Mouse (Mus musculus) kidney, adult 2 months (tissue): ENCODE results near the gene Ehmt2.

Experiments
- CTCF ChIP-seq: fragments of 200-500 bp; conservative IDR thresholded peaks from 2 replicates; pipeline ENCODE4 v1.5.1; 2011; ENCODE audit warnings: low read depth, mild to moderate bottlenecking, control low read depth, low read length, moderate library complexity, mixed read lengths; ENCODE audit not compliant: insufficient read depth, insufficient read length
- POLR2A ChIP-seq: fragments of 200-500 bp; IDR thresholded peaks from one replicate; pipeline ENCODE4 v1.6.1; 2011; ENCODE audit warnings: low read depth, low read length, control low read depth

DNA sequence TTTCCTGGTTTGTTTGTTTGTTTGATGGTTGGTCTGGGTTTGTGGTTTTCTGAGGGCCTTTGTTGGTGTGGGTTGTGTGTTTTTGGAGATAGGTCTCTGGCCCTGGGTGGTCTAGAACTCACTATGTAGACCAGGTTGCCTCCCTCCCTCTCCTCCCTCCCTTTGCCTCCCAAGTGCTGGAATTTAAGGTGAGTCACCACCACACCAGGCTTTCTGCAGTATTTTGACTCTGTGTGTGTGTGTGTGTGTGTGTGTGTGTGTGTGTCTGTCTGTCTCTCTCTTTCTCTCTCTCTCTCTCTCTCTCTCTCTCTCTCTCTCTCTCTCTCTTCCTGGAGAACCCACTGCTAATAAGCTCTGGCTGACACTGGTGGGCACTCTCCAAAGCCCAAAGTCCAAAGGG lies 17.1 kb upstream of the Ehmt2 start:
- TF ChIP-seq CTCF, result no peak
- TF ChIP-seq POLR2A, result no peak
